Mouse (Mus musculus): ENCODE results near the gene Cfap54. TPM values are rescaled to one million over a fixed set of nuclear protein-coding genes. Genes with fewer than 3 reads are reported as not detected.

The Cfap54 gene
- total and polyA plus RNA-seq, 3 experiments: 1.9 to 16.2 (median 5.1) TPM

DNA sequence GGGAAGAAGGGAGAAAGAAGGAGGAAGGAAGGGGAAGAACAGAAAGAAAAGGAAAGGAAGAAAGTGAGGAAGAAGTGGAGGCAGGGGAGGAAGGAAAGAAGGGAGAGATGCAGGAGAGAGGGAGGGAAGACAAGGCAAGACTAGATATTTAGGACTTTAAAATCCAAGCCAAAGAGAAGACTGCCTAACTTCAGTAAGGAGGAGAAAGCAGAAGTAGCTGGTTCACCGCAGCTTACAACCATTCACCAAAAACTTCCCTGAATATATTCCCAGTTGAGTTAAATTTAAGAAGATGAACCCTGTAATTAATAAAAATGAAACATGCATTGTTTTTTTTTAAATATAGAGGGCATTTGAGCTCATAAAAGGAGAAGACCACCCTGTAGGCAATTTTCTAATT lies 34.3 kb upstream of the Cfap54 start:
- TF ChIP-seq TAL1 (conservative IDR thresholded peaks at IDR 0.05; ENCODE audit: low read depth, low read length) (no peak), POLR2AphosphoS5 (IDR thresholded peaks at IDR 0.05; ENCODE audit: insufficient replicate concordance, low read depth, low read length) (no peak), GATA2 (IDR thresholded peaks at IDR 0.05; ENCODE audit: borderline replicate concordance, low read depth, low read length) (no peak), CTCF (IDR thresholded peaks at IDR 0.05; ENCODE audit: low read depth, low read length) (no peak), GATA1 (IDR thresholded peaks at IDR 0.05; ENCODE audit: borderline replicate concordance, low read length) (no peak)
- Histone ChIP-seq H3K36me3 (replicated peaks) (no peaks in the 10 kb centered on the region), H3K9me3 (replicated peaks) (peaks cover 3% of the 10 kb centered on the region; the same call in 1 of the 2 replicates), H3K27me3 (ENCODE audit: insufficient read depth, low read length) (no peaks in the 10 kb centered on the region), H3K4me3 (ENCODE audit: low read depth, low read length) (no peak overlapping the region), H3K4me1 (ENCODE audit: insufficient read depth, low read depth, low read length) (peaks cover 8% of the 10 kb centered on the region)
- DNase-seq (ENCODE audit: low spot score) (no peak), ATAC-seq (ENCODE audit: extremely low read depth, insufficient number of reproducible peaks, low FRiP score, poor library complexity, severe bottlenecking) (no peak)

DNA sequence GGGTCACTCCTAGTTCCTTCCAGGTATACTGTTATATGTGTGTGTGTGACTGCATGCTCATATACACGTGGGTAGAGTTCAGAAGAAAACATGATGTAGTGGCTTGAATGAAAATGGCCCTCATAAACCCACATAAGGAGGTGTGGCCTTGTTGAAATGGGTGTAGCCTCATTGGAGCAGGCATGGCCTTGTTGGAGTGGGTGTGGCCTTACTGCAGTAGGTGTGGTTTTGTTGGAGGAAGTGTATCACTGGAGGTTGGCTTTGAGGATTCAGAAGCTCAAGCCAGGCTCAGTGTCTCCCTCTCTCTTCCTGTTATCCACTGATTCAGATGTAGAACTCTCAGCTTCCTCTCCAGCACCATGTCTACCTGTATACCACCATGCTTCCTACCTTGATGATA lies 33.4 kb upstream of the Cfap54 start:
- Histone ChIP-seq H3K9me3 (replicated peaks) (peaks cover 3% of the 10 kb centered on the region; the same call in 1 of the 2 replicates), H3K4me1 (ENCODE audit: insufficient read depth, low read depth, low read length) (peaks cover 6% of the 10 kb centered on the region), H3K27me3 (ENCODE audit: insufficient read depth, low read length) (no peaks in the 10 kb centered on the region), H3K36me3 (replicated peaks) (no peaks in the 10 kb centered on the region), H3K4me3 (ENCODE audit: low read depth, low read length) (no peak overlapping the region)
- ATAC-seq (ENCODE audit: extremely low read depth, insufficient number of reproducible peaks, low FRiP score, poor library complexity, severe bottlenecking) (no peak), DNase-seq (ENCODE audit: low spot score) (no peak)
- TF ChIP-seq POLR2AphosphoS5 (IDR thresholded peaks at IDR 0.05; ENCODE audit: insufficient replicate concordance, low read depth, low read length) (no peak), GATA2 (IDR thresholded peaks at IDR 0.05; ENCODE audit: borderline replicate concordance, low read depth, low read length) (no peak), CTCF (IDR thresholded peaks at IDR 0.05; ENCODE audit: low read depth, low read length) (no peak), TAL1 (conservative IDR thresholded peaks at IDR 0.05; ENCODE audit: low read depth, low read length) (no peak), GATA1 (IDR thresholded peaks at IDR 0.05; ENCODE audit: borderline replicate concordance, low read length) (no peak)

- peaks cover 3% of the 10 kb centered on the region; the same call in 1 of the 2 replicates for H3K9me3 ChIP-seq (replicated peaks)
Measured at GRCm38 (mm10) chr10:93113968-93114367, 32.5 kb upstream of the Cfap54 start.

GRCm38 (mm10) chr10:93112021-93112420 lies 30.6 kb upstream of the Cfap54 start:
- TF ChIP-seq GATA1 (IDR thresholded peaks at IDR 0.05; ENCODE audit: borderline replicate concordance, low read length) (no peak), POLR2AphosphoS5 (IDR thresholded peaks at IDR 0.05; ENCODE audit: insufficient replicate concordance, low read depth, low read length) (no peak), TAL1 (conservative IDR thresholded peaks at IDR 0.05; ENCODE audit: low read depth, low read length) (no peak)
- DNase-seq (ENCODE audit: low spot score) (no peak), ATAC-seq (ENCODE audit: extremely low read depth, insufficient number of reproducible peaks, low FRiP score, poor library complexity, severe bottlenecking) (no peak)
- Histone ChIP-seq H3K9me3 (replicated peaks) (peaks cover 3% of the 10 kb centered on the region; the same call in 1 of the 2 replicates), H3K27me3 (ENCODE audit: insufficient read depth, low read length) (no peaks in the 10 kb centered on the region), H3K4me1 (ENCODE audit: insufficient read depth, low read depth, low read length) (peaks cover 12% of the 10 kb centered on the region), H3K36me3 (replicated peaks) (no peaks in the 10 kb centered on the region), H3K4me3 (ENCODE audit: low read depth, low read length) (no peak overlapping the region)

More at GRCm38 (mm10) chr10:93113968-93114367, 32.5 kb upstream of the Cfap54 start:
- ATAC-seq (ENCODE audit: extremely low read depth, insufficient number of reproducible peaks, low FRiP score, poor library complexity, severe bottlenecking) (no peak), DNase-seq (ENCODE audit: low spot score) (no peak)
- peaks cover 6% of the 10 kb centered on the region for H3K4me1 ChIP-seq (ENCODE audit: insufficient read depth, low read depth, low read length)
- H3K36me3 ChIP-seq (replicated peaks): no peaks in the 10 kb centered on the region
- TF ChIP-seq TAL1 (conservative IDR thresholded peaks at IDR 0.05; ENCODE audit: low read depth, low read length): no peak
- TF ChIP-seq POLR2AphosphoS5 (IDR thresholded peaks at IDR 0.05; ENCODE audit: insufficient replicate concordance, low read depth, low read length): no peak
- TF ChIP-seq GATA1 (IDR thresholded peaks at IDR 0.05; ENCODE audit: borderline replicate concordance, low read length): no peak
- no peak for TF ChIP-seq CTCF (IDR thresholded peaks at IDR 0.05; ENCODE audit: low read depth, low read length)
- TF ChIP-seq GATA2 (IDR thresholded peaks at IDR 0.05; ENCODE audit: borderline replicate concordance, low read depth, low read length): no peak
- H3K4me3 ChIP-seq (ENCODE audit: low read depth, low read length): no peak overlapping the region
- H3K27me3 ChIP-seq (ENCODE audit: insufficient read depth, low read length): no peaks in the 10 kb centered on the region

- no peak for ATAC-seq (ENCODE audit: extremely low read depth, insufficient number of reproducible peaks, low FRiP score, poor library complexity, severe bottlenecking)
- Histone ChIP-seq H3K4me1 (ENCODE audit: insufficient read depth, low read depth, low read length) (peaks cover 12% of the 10 kb centered on the region), H3K27me3 (ENCODE audit: insufficient read depth, low read length) (no peaks in the 10 kb centered on the region), H3K4me3 (ENCODE audit: low read depth, low read length) (no peak overlapping the region), H3K36me3 (replicated peaks) (no peaks in the 10 kb centered on the region), H3K9me3 (replicated peaks) (peaks cover 3% of the 10 kb centered on the region; the same call in 1 of the 2 replicates)
- DNase-seq (ENCODE audit: low spot score): no peak
- TF ChIP-seq GATA2 (IDR thresholded peaks at IDR 0.05; ENCODE audit: borderline replicate concordance, low read depth, low read length) (no peak), GATA1 (IDR thresholded peaks at IDR 0.05; ENCODE audit: borderline replicate concordance, low read length) (no peak), TAL1 (conservative IDR thresholded peaks at IDR 0.05; ENCODE audit: low read depth, low read length) (no peak)
Measured at GRCm38 (mm10) chr10:93111412-93111811, 30.0 kb upstream of the Cfap54 start.

GRCm38 (mm10) chr10:93105358-93105757 lies 23.9 kb upstream of the Cfap54 start:
- Histone ChIP-seq H3K4me3 (ENCODE audit: low read depth, low read length) (no peak overlapping the region), H3K4me1 (ENCODE audit: insufficient read depth, low read depth, low read length) (peaks cover 28% of the 10 kb centered on the region), H3K36me3 (replicated peaks) (no peaks in the 10 kb centered on the region), H3K27me3 (ENCODE audit: insufficient read depth, low read length) (no peaks in the 10 kb centered on the region), H3K9me3 (replicated peaks) (no peaks in the 10 kb centered on the region)
- ATAC-seq (ENCODE audit: extremely low read depth, insufficient number of reproducible peaks, low FRiP score, poor library complexity, severe bottlenecking): no peak
- DNase-seq (ENCODE audit: low spot score): no peak
- no peak for TF ChIP-seq GATA2 (IDR thresholded peaks at IDR 0.05; ENCODE audit: borderline replicate concordance, low read depth, low read length)
- TF ChIP-seq GATA1 (IDR thresholded peaks at IDR 0.05; ENCODE audit: borderline replicate concordance, low read length): no peak
- TF ChIP-seq TAL1 (conservative IDR thresholded peaks at IDR 0.05; ENCODE audit: low read depth, low read length): no peak
- TF ChIP-seq CTCF (IDR thresholded peaks at IDR 0.05; ENCODE audit: low read depth, low read length): no peak
- no peak for TF ChIP-seq POLR2AphosphoS5 (IDR thresholded peaks at IDR 0.05; ENCODE audit: insufficient replicate concordance, low read depth, low read length)
